Mouse (Mus musculus) stomach, postnatal 0 days (tissue): Measurements from ENCODE around the gene Fitm2. TPM values are rescaled to one million over a fixed set of nuclear protein-coding genes. Genes with fewer than 3 reads are reported as not detected.
A peak's percentile ranks its signal among the peaks of the same experiment; 100 is the strongest.

ENCODE experiments used
- ATAC-seq: fragments of 200-750 bp; cut with Nextera tagmentation; 2 replicates; pipeline ENCODE4 v1.8.0; 2017; ENCODE audit not compliant: low FRiP score, low TSS enrichment
- DNase-seq: peaks from one replicate; pipeline ENCODE4 v3.0.0-alpha.2; 2016; ENCODE audit warnings: low spot score
- H3K27ac ChIP-seq: fragments of 300-500 bp; sonication (generic); replicated peaks from 2 replicates; pipeline ENCODE4 v1.5.1; 2014; ENCODE audit warnings: mild to moderate bottlenecking, control low read depth
- H3K27me3 ChIP-seq: fragments of 300-500 bp; sonication (generic); 2 replicates; pipeline ENCODE4 v1.6.1; 2014; ENCODE audit warnings: low read length; ENCODE audit not compliant: control insufficient read depth, insufficient read depth
- H3K36me3 ChIP-seq: fragments of 300-500 bp; sonication (generic); 2 replicates; pipeline ENCODE4 v1.6.1; 2014; ENCODE audit warnings: low read length, mixed read lengths; ENCODE audit not compliant: control insufficient read depth, insufficient read depth
- H3K4me1 ChIP-seq: fragments of 300-500 bp; sonication (generic); replicated peaks from 2 replicates; pipeline ENCODE4 v1.6.1; 2014; ENCODE audit warnings: antibody characterized with exemption; ENCODE audit not compliant: control insufficient read depth, insufficient read depth
- H3K4me2 ChIP-seq: fragments of 300-500 bp; sonication (generic); replicated peaks from 2 replicates; pipeline ENCODE4 v1.6.1; 2014; ENCODE audit warnings: low read depth, mild to moderate bottlenecking, control low read depth, moderate library complexity
- H3K4me3 ChIP-seq: fragments of 300-500 bp; sonication (generic); 2 replicates; pipeline ENCODE4 v1.5.1; 2014; ENCODE audit warnings: low read depth, low read length, control low read depth
- H3K9ac ChIP-seq: fragments of 300-500 bp; sonication (generic); 2 replicates; pipeline ENCODE4 v1.6.1; 2014; ENCODE audit warnings: mild to moderate bottlenecking, low read length, control low read depth, mixed read lengths
- H3K9me3 ChIP-seq: fragments of 300-500 bp; sonication (generic); 2 replicates; pipeline ENCODE4 v1.6.1; 2016; ENCODE audit warnings: low read length; ENCODE audit not compliant: control insufficient read depth
- CTCF ChIP-seq: IDR thresholded peaks from 2 replicates; pipeline ENCODE4 v1.5.1; 2016; ENCODE audit warnings: antibody characterized with exemption, low read depth, mild to moderate bottlenecking, moderate library complexity
- EP300 ChIP-seq: optimal IDR thresholded peaks from 2 replicates; pipeline ENCODE3; 2016; ENCODE audit warnings: antibody characterized with exemption
- WGBS: fragments of 180-500 bp; shearing (Covaris S2); extraction: QIAGEN DNeasy Blood & Tissue Kit; methylation state at CpG from one replicate; pipeline ENCODE4 v1.1.7; 2014; 5-methylcytosine and 5-hydroxymethylcytosine counted together
- polyA plus RNA-seq: library from polyadenylated mRNA; unstranded; fragments of >200 nt; fragmentation: Nextera tagmentation; extraction: Ambion mirVana; gene quantifications from 2 replicates; pipeline ENCODE4 v1.2.1, GENCODE M21; 2015

Gene Fitm2
- polyA plus RNA-seq, 1 experiment from 2014 or later, result 11.2 TPM

- Histone ChIP-seq H3K4me2 (no peak overlapping the region), H3K27ac (no peak overlapping the region), H3K4me3 (no peak overlapping the region), H3K4me1 (no peaks in the 10 kb centered on the region), H3K9ac (no peak overlapping the region), H3K9me3 (no peaks in the 10 kb centered on the region), H3K27me3 (no peaks in the 10 kb centered on the region), H3K36me3 (no peaks in the 10 kb centered on the region)
- DNase-seq (peak; percentile 13), ATAC-seq (no peak)
- TF ChIP-seq CTCF (no peak), EP300 (no peak)
- 34% methylated on average over 5 of the region's 5 CpGs for WGBS
Observed at GRCm38 (mm10) chr2:163493031-163493430, 20.6 kb upstream of the Fitm2 start.

- no peak within 1 kb of the TSS for H3K9ac ChIP-seq
- DNase-seq (no peak), ATAC-seq (no peak)
- no peak within 1 kb of the TSS for H3K4me2 ChIP-seq
- 76% methylated on average over 5 of the region's 5 CpGs for WGBS
- TF ChIP-seq EP300, result no peak
- no peak for TF ChIP-seq CTCF
- no peaks in the 10 kb centered on the region for H3K27me3 ChIP-seq
- no peaks in the 10 kb centered on the region for H3K9me3 ChIP-seq
- no peaks in the 10 kb centered on the region for H3K36me3 ChIP-seq
- H3K27ac ChIP-seq, result no peak within 1 kb of the TSS
- no peaks in the 10 kb centered on the region for H3K4me1 ChIP-seq
- H3K4me3 ChIP-seq, result no peak within 1 kb of the TSS
Observed at GRCm38 (mm10) chr2:163492018-163492417, 19.6 kb upstream of the Fitm2 start, which contains the start of gene R3hdml. Gene R3hdml, plus strand, starts transcription at chr2:163492318.

GRCm38 (mm10) chr2:163491351-163491750 lies 18.9 kb upstream of the Fitm2 start:
- Histone ChIP-seq H3K4me1 (no peaks in the 10 kb centered on the region), H3K4me3 (no peak overlapping the region), H3K9ac (no peak overlapping the region), H3K4me2 (no peak overlapping the region), H3K36me3 (no peaks in the 10 kb centered on the region), H3K27ac (no peak overlapping the region), H3K27me3 (no peaks in the 10 kb centered on the region), H3K9me3 (no peaks in the 10 kb centered on the region)
- ATAC-seq, result no peak
- TF ChIP-seq EP300, result no peak
- TF ChIP-seq CTCF, result no peak
- WGBS, result 59% methylated on average over 7 of the region's 7 CpGs
- DNase-seq, result peak; percentile 13

- DNase-seq, result peak; percentile 13
- no peak for ATAC-seq
Observed at GRCm38 (mm10) chr2:163490656-163491055, 18.2 kb upstream of the Fitm2 start.

GRCm38 (mm10) chr2:163489725-163490291 lies 17.4 kb upstream of the Fitm2 start:
- TF ChIP-seq EP300 (no peak), CTCF (no peak)
- ATAC-seq (no peak), DNase-seq (no peak)
- H3K9ac ChIP-seq, result no peak overlapping the region
- H3K36me3 ChIP-seq, result no peaks in the 10 kb centered on the region
- no peak overlapping the region for H3K4me3 ChIP-seq
- no peak overlapping the region for H3K4me2 ChIP-seq
- no peaks in the 10 kb centered on the region for H3K27me3 ChIP-seq
- H3K27ac ChIP-seq, result no peak overlapping the region
- H3K4me1 ChIP-seq, result no peaks in the 10 kb centered on the region
- no peaks in the 10 kb centered on the region for H3K9me3 ChIP-seq
- WGBS, result 59% methylated on average over 5 of the region's 5 CpGs

More at GRCm38 (mm10) chr2:163490656-163491055, 18.2 kb upstream of the Fitm2 start:
- Histone ChIP-seq H3K9me3 (no peaks in the 10 kb centered on the region), H3K9ac (no peak overlapping the region), H3K4me1 (no peaks in the 10 kb centered on the region), H3K36me3 (no peaks in the 10 kb centered on the region), H3K4me3 (no peak overlapping the region), H3K27me3 (no peaks in the 10 kb centered on the region), H3K27ac (no peak overlapping the region), H3K4me2 (no peak overlapping the region)
- WGBS, result 84% methylated on average over 17 of the region's 17 CpGs
- TF ChIP-seq EP300, result no peak
- no peak for TF ChIP-seq CTCF

- WGBS, result 79% methylated on average over 3 of the region's 3 CpGs
- Histone ChIP-seq H3K27me3 (no peaks in the 10 kb centered on the region), H3K36me3 (no peaks in the 10 kb centered on the region), H3K9me3 (no peaks in the 10 kb centered on the region), H3K4me1 (no peaks in the 10 kb centered on the region), H3K4me2 (no peak overlapping the region), H3K9ac (no peak overlapping the region), H3K4me3 (no peak overlapping the region), H3K27ac (no peak overlapping the region)
- ATAC-seq, result no peak
- TF ChIP-seq CTCF (no peak), EP300 (no peak)
- DNase-seq, result no peak
Observed at GRCm38 (mm10) chr2:163487360-163487759, 14.9 kb upstream of the Fitm2 start.
